Mouse (Mus musculus): ENCODE results near the gene Vmn1r47.
"Not testable (repeated sequence)": the region's sequence is repeated elsewhere in the genome, so short reads cannot be mapped to it uniquely, and the experiment has no call there.

Gene Vmn1r47

GRCm38 (mm10) chr6:90015847-90016246 is at the start of gene Vmn1r47:
Gene Vmn1r47, plus strand, starts transcription at chr6:90016147.
- DNase-seq (ENCODE audit: inconsistent ontology term), result not testable (repeated sequence)

- DNase-seq (ENCODE audit: inconsistent ontology term), result peak; percentile 15
Measured at GRCm38 (mm10) chr6:89966341-89966740, 49.6 kb upstream of the Vmn1r47 start.

DNA sequence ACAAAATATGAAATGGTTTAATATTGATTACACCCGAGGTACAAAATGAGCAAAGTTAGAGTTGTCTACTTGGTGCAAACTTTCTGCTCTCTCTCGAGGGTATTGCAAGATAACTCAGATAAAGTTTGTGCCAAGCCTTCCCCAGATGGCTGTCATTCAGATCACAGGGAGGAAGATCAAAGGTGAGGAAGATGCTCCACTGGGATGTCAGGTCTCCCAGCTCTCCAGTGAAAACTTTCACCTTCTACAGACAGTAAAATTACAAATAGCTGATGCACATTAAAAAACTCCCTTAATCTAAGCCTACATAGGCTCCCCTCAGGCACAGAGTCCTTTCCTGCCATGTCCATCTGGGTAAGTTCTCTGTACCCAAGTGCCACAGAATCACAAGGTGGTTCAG is 46.9 kb upstream of the Vmn1r47 start, which contains the start of gene Vmn1r46:
TSS of gene Vmn1r46 (plus strand) at position 301 of the 400 bp plus-strand sequence.
- no peak for DNase-seq (ENCODE audit: inconsistent ontology term)

- peak; percentile 37 for DNase-seq (ENCODE audit: inconsistent ontology term)
Measured at GRCm38 (mm10) chr6:89985989-89986388, 30.0 kb upstream of the Vmn1r47 start.

- not testable (repeated sequence) for DNase-seq (ENCODE audit: inconsistent ontology term)
Measured at GRCm38 (mm10) chr6:90036741-90037140, 20.8 kb downstream of the Vmn1r47 start, which contains the start of gene Vmn1r48. Gene Vmn1r48, minus strand, starts transcription at chr6:90036841.

Measured in Muller cell, postnatal 12 days (primary cell).